Mouse (Mus musculus) adrenal gland, adult (tissue): Measurements from ENCODE around the gene Khnyn.

Experiments used
- DNase-seq, 2 experiments: peaks; one replicate each; pipeline ENCODE4 v3.0.0; 2022 to 2023; ENCODE audit warnings: low spot score in 1 of 2; ENCODE audit not compliant: inconsistent age in 2 of 2

Khnyn gene

GRCm38 (mm10) chr14:55884713-55885113, at the start of gene Khnyn:
Khnyn (plus strand) TSS chr14:55884947.
- peak; percentile 96 to 97 for DNase-seq

DNA sequence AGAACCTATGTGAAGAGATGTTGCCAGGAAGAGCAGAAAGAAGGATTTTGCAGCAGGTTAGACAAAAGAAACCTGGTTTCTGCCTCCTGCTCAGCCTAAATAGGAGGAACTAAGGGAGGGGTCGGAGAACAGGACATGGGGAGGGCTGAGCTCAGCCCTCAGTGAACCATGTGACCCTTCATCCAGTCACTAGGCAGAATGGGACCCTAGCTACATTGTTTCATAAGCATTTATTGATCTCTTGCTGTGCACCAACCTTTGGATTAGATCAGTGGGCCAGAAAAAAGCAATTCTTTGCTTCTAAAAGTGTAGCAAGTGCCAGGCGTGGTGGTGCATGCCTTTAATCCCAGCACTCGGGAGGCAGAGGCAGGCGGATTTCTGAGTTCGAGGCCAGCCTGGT, 46.4 kb upstream of the Khnyn start:
- no peak for DNase-seq

- no peak for DNase-seq
These were observed 46.0 kb upstream of the Khnyn start for GRCm38 (mm10) chr14:55838740-55839139.

DNA sequence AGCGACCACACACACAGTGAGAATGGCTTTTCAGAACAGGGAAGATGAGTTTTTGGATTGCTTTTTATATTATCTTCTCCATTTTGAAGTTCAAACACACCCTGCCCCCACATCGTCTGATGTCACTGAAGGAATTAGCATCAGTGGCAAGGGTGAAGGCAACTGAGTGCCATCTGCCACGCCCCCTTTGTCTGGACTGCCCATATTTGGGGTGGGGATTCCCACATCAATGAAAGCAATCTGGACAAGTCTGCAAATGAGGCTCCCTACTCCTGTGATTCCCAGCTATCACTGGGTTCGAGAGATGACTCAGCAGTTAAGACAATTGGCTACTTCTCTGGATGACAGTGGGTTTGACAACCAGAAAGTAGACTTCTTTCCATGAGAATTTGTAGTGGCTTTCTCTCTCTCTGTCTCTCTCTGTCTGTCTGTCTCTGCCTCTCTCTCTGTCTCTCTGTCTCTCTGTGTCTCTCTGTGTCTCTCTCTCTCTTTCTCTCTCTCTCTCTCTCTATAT, 43.8 kb upstream of the Khnyn start:
- no peak for DNase-seq

DNA sequence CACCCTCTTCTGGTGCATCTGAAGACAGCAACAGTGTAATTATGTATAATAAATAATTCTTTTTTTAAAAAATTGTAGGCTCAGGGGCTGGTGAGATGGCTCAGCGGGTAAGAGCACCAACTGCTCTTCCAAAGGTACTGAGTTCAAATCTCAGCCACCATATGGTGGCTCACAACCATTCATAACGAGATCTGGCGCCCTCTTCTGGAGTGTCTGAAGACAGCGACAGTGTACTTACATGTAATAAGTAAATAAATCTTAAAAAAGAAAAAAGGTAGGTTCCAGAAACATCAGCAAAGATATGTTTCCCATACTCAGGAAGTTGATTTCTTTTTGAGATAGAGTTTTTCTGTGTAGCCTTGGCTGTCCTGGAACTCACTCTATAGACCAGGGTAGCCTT, 42.0 kb upstream of the Khnyn start:
- DNase-seq, result no peak

GRCm38 (mm10) chr14:55845506-55846294, 39.0 kb upstream of the Khnyn start:
- DNase-seq, result no peak

GRCm38 (mm10) chr14:55850885-55851284, 33.9 kb upstream of the Khnyn start:
- no peak for DNase-seq

GRCm38 (mm10) chr14:55852646-55853551, 31.8 kb upstream of the Khnyn start:
- DNase-seq, result no peak

DNA sequence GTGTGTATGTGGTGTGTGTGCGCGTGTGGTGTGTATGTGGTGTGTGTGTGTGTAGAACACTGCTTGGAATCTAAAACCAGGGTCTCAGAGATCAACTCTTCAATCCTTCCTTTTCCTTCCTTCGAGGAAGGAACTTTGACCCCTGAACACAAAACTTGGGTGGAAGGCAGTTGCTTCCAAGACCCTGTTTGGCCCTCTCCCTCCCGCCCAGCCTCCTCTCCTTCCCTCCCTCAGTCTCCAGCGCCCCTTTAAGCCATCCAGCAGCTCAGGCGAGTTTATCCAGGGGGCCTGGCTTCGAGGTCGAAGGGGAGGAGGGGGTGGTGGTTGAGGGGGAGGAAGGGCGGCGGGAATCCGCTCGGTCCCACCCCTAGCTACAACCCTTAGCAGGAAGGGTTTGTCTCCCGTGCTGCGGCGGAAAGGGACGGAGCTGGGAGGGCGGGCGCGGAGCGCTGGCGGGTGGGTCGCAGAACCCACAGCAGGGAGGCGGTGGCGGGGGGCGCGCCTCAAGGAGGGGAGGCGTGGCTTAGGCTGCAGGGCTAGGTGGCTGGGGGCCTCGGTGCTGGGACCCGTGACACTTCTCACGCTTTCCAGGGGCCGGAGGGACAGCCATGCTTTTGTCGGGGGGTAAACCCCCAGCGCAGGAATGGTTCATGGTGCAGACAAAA, 31.0 kb upstream of the Khnyn start, which contains the start of gene Nynrin:
TSS of gene Nynrin (plus strand) at position 390 of the 665 bp plus-strand sequence.
- DNase-seq, result peak; percentile 61 to 79

DNA sequence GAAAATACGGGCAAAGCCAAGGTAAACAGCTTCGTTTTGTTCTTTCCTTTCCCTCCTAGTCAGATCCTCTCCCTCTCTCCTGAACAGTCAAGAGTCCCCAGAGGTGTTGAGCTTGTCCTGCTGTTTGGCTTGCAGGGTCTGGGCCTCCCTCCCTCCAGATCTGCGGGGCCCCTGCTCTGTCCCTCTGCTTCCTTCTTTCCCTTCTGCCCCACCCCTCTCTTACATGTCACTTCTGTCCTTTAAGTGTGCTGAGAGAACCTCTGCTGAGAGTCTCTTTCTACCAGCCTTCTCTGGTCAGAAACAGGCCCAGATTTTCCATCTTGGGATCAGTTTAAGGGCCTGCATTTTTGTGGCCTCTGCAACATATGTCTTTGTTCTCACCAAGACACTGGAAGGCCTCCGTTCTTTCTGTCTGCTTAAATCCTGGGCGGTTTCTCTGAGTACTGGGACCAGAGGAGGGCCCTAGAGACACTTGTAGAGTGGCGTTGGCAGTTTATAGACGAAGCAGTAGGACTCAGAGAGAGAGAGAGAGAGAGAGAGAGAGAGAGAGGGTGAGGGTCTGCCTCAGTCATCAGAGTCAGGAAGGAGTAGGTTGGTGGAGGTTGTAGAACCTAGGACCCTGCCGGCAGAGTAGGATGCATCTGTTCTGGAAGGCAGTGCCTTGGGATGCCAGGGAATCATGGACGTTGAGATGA, 30.2 kb upstream of the Khnyn start:
- peak in 1 of 2 experiments; percentile 63 for DNase-seq

DNA sequence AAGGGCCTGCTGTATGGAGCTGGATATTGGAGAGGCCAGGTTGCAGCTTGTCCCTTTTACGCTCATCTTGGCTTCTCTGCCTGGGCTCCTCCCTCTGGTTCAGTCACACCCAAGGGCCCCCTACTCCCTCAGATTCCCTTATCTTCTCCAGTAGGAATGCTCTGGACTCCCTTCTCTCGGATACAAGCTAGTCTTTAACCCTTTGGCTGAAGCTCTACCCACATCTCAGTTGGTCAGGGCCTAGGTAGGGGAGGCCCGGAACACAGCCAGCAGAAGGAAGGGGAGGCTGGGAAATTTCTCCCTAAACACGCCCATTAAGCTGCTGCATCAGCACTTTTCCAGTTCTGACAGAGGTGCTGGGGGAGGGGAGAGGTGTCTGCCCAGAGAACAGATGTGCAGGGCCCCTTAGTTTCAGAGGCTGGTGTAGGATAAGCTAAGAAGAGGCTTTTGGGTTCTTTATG, 29.6 kb upstream of the Khnyn start:
- peak in 1 of 2 experiments; percentile 71 for DNase-seq

DNA sequence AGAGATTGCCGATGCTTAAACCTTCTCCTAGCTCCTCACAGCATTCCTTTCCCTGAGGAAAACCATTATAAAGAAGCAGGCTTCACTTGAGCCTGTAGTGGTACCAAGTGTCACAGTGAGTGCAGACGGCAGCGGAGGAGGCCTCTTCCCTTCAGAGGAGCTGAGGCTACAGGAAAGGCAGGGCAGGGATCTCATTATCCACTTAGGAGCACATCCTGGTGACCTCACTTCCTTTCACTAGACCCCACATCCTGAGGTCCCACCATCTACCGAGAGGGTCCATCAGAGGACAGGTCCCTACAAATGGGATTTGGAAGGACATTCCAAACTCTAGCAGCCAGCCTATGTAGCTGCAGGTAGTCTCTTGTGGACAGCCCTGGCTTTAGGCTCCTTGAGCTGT, 27.2 kb upstream of the Khnyn start:
- DNase-seq, result no peak

DNA sequence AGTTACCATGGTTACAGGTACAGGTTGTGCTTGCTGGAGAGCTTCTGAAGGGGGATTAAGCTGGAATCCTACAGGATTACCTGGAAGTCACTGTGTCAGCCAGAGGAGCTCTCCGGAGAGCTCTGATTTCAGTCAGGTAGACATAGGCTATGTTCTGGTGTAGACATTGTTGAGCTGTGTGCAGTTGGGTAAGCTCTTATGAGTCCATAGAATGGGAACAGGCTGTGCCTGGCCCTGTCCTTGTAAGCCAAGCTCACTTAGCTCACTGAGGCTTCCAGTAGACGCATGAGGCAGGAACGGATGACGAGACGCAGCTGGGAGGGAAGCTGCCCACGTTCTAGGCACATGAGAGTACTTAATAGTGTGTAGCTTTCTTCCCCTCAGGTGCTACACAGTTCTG, 22.6 kb upstream of the Khnyn start:
- peak in 1 of 2 experiments; percentile 66 for DNase-seq

- no peak for DNase-seq
These were observed 21.8 kb upstream of the Khnyn start for GRCm38 (mm10) chr14:55862970-55863369.

DNA sequence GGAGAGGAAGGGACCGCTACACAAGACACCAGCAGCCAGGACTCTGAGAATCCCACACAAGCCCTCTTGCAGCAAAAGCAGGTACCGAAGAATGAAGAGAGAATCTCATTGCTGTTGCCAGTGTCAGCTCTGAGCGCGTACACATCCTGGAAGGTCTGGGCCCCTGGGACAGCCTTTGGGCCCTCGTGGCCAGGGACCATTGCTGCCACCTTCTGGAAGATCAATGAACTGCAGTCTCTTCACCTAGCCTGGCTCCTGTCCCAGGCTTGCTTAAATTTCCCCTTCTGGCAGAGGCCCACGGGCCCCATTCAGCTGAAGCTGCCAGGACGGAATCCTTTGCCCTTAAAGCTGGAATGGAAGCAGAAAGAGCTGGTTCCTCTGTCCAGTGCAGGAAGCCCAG, 21.0 kb upstream of the Khnyn start:
- DNase-seq, result peak; percentile 76 to 94

DNA sequence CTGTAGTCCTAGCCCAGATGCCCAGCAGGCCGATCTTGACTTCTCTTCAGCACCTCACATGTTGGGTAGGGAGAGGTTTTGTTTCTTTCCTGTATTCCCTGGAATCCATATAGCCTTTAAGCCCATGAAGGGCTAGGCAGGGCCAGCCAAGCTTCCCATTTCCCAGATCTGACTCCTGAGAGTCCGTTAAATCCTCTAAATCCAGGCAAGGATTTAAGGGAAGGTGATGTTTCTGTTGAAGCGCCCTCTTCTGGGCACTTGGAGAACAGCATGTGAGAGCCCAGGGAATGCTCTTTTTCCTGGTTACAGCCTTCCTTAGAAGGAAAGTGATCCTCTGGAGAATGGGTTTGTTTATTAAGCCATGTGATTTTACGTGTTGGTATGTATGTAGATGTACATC, 17.8 kb upstream of the Khnyn start:
- DNase-seq, result peak in 1 of 2 experiments; percentile 88

DNA sequence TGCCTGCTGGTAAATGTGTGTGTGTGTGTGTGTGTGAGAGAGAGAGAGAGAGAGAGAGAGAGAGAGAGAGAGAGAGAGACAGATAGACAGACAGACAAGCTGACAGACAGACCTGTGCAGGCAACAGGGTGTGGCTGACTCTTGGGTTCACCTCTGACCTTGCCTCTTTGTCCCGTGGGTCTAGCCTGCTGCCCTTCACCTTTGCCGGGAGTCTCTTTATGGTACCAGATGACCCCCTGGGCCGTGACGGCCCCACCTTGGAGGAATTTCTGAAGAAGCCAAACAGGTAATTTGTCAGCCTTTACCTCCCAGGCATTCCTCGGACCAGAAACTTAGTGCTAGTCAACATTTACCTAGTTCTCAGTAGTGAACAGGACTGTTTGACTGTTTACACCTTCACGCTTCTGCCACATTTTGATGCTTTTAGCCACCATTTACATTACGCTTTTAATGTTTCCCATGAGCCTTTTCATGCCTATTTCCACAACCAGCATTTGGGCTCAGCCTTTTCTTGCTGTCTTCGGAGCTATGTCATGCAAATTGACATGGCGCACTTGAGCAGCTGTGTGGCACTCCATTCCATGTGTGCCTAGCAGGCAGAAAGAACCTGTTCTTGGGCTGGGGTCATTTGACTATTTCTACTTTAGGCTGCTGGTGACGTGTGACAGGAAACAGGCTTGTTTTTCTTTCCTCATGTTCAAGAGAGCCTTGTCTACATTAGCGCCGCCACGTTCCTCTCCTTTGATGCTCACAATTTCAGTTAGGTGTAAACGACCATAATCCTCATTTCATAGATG, 16.3 kb upstream of the Khnyn start:
- no peak for DNase-seq

GRCm38 (mm10) chr14:55869538-55869937, 15.2 kb upstream of the Khnyn start:
- DNase-seq, result no peak

DNA sequence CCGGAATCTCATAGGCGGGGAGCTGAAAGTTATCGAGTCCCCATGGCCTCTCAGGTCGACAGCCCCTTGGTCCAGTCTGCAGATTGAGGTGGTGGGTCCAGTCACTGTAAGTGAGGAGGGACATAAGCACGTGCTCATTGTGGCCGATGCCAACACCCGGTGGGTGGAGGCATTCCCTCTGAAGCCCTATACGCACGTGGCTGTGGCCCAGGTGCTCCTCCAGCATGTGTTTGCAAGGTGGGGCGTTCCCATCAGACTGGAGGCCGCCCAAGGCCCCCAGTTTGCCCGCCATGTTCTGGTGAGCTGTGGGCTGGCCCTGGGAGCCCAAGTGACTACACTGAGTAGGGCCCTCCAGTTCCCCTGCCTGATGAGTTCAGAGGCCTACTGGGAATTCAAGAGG, 12.7 kb upstream of the Khnyn start:
- DNase-seq, result no peak

DNA sequence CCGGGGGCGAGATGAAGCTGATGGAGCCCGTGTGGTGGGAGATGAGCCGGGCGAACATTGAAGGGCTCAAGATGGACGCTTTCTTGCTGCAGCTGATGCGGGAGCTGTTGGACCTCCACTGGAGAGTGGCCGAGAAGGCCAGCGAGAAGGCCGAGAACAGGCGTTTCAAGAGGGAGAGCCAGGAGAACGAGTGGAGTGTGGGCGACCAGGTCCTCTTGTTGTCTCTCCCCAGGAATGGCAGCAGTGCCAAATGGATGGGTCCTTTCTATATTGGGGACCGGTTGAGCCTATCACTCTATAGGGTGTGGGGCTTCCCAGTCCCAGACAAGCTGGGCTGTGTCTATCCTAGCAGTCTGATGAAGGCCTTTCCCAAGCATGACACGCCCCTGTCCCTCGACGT, 12.2 kb upstream of the Khnyn start:
- no peak for DNase-seq
